Mouse (Mus musculus) granulocyte monocyte progenitor cell, adult 5-6 weeks (primary cell): Measurements from ENCODE around the gene Cbarp. TPM values are rescaled to one million over a fixed set of nuclear protein-coding genes. Genes with fewer than 3 reads are reported as not detected.

Experiments used
- ATAC-seq: replicated peaks from 2 replicates; pipeline ENCODE4 v1.8.0; 2016; ENCODE audit warnings: mild to moderate bottlenecking, moderate TSS enrichment, inconsistent platforms; ENCODE audit not compliant: poor library complexity, severe bottlenecking
- total RNA-seq, 2 experiments: library from RNA; stranded (forward) in 1 of 2; stranded (reverse) in 1 of 2; fragments of 200-712, 200-1000 nt in 1 of 2; fragments of >200 nt in 1 of 2; fragmentation: Nextera tagmentation in 1 of 2; gene quantifications; 2 replicates each; pipeline ENCODE4 v1.2.3; 2014 to 2017

Gene Cbarp
- total RNA-seq, 2 experiments from 2014 or later: 0.36 to 5.3 TPM

DNA sequence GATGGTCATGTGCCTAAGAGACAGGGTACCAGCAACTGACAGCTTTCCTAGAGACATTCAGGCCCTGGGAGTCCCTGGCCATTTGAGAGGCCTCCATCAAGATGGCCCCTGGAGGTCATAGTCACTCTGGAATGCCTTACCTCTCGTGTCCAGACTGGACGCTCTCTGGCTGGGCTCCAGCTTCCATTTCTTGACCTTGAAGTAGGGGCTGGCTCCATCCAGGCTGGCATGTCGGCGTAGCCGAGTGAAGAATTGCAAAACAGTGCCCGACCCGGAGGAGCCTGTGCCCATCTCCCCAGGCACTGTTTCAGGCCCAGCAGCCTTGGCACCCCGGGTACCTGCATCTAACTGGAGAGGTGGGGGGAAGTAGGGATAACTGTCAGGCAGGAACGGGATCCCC, 6.2 kb downstream of the Cbarp start:
- ATAC-seq: no peak

DNA sequence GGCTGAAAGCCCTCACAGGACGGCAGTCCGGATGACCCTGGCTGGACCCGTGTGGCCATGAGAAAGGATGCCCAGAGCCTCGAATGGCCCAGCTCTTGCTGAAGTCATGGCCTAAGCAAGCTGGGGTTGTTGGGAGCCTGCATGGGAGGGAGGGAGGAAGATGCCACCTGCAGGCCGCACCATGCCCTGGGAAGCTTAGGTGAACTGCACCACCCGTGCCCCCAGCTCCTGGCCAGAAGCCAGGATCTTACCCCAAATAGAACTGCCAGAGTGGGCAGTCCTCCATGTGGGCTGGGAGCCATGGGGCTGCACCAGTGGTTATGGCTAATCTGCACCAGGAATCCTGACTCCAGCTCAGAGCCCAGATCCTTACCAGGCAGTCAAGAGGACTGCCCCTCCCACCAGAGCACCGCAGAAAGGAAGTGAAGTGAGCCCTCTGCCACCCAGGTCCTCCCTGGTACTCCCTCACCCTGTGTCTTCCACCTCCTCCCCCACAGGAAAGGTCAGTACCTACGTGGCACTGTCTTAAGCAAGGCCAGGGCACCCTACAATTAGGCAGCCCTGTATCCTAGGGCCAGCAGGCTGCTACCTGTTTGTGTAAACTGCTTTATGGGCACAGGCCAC, 7.3 kb downstream of the Cbarp start:
- ATAC-seq: peak; percentile 20; the same call in 1 of the 2 replicates

DNA sequence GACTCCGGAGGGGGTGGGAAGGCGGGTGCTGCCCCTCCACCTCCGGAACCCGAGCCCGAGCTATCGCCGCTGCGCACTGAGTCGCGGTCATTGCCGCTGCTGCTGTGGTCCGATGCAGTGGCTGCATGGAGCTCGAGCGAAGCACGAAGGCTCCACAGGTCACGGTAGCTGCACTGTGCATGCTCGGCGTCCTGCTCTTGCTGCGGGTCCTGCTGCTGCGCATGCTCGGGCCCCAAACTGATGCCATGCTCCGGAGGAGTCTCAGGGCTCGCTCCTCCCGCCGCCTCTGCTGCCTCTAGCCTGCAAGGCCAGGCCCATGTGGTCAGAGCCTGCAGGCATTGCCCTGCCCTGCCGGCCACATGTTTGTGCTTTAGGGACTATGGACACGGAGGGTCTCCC, 8.7 kb downstream of the Cbarp start:
- ATAC-seq: no peak

DNA sequence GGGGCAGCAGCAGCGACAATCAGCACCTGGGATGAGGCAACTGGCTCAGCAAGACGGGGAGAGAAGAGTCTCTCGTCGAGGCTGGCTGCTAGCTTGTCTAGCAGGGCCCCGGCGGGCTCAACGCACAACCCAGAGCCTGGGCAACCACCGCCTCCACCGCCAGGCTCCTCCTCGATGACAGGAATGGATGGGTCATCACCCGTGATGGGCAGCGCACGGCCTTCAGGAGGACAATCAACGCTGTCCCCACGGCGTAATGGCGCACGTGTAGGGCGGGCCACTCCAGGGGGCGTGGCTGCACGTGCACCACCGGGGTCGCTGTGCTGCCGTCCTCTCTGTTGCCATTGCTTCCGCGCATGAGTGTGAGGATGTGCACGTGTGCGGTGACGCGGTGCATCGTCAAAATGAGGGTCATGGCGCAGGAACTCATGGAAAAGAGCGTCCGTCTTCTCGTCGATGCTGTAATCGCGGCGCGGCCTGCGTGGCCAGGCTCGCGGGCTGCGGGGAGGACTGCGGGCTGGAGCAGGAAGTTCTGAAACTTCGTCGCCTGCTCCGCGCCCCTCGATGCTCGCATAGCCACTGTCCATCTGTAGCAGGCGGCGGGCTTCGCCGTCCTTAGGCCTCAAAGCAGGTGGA, 9.2 kb downstream of the Cbarp start:
- ATAC-seq: peak; percentile 45

DNA sequence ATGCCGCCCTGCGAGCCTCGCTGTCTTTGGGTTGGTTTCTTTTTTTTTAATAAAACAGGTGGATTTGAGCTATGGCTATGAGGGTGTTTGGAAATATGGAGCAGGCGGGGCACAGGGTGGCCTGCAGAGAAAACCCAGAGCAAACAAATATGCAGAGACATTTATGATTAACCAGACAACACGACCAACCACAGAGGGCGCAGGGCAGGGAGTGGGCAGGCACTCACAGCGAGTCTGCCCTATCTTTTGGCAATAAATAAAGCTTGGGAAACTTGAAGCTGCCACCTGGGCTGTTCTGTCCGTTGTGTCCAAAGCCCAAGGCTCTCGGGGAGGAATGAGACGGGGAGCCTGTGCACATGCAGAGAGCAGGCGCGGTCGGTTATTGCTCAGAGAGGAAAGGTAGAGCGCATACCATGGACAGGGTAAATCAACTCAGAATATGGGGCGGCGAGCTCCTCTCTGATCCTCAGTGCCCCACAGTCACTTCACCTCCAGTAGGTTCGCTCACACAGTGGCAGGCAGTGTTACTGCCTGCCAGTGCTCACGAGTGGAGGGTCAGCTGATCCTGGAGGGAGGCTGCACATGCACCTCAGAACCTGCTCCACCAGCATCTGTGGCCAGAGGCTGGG, 10.1 kb downstream of the Cbarp start:
- ATAC-seq: no peak

DNA sequence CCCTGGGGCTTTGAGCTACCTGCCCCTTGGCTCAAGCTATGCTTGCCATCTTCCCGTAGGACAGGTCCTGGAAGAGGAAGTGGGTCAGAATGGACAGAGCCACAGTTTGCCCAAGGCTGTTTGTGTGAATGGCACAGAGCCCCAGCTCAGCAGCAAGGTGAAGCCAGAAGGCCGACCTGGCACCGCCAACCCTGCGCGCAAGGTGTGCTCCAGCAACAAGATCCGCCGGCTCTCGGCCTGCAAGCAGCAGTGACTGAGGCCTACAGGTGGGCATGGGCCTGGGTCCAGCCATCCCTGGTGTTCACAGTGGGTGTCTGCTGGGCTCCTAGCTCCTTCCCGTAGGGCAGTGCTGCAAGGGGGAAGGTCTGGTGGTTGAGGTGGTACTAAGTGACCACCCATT, 10.8 kb downstream of the Cbarp start:
- no peak for ATAC-seq

DNA sequence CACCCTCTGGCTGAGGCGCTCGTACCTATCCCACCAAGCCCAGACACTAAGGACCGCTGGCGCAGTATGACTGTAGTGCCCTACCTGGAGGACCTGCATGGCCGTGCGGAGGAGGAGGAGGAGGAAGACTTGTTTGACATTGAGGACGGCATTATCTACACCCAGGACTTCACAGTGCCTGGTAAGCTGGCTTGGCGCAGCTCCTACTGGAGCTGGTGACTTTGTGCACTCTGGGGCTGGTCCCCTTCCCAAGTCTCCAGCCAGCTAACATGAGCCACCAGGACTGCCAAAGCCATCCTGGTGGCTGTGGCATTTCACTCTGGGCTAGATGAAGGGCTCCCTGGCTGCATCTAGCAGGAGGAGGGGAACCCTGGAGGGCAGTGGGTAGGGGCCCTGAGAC, 12.7 kb downstream of the Cbarp start:
- ATAC-seq: no peak

DNA sequence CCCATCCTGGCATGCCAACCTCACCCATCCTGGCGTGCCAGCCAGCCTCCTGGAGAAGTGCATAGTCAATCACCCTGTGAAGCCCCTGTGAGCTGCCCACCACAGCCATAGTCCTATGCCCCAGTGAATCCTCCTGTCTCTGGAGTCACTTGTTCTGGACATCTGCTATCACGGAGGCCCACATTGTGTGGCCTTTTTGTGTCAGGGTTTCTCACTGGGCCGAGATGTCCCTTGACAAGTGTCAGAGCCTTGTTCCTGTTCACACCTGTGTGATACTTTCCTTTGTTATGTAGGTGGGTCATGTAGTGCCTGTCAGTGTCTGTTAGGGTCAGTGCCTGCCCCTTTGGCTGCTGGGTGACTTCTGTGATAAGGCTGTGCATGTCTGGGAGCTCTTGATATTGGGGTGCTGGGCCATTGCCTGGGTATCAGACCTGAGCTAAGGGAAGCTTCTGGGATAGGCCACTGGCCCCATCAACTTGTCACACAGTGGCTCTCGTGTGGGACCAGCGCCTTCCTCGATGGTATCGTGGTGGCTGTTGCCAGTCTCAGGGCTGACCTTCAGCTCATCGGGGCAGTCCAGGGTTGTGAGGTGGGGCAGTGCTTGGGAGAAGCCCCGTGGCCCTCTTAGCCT, 16.6 kb downstream of the Cbarp start:
- ATAC-seq: no peak

DNA sequence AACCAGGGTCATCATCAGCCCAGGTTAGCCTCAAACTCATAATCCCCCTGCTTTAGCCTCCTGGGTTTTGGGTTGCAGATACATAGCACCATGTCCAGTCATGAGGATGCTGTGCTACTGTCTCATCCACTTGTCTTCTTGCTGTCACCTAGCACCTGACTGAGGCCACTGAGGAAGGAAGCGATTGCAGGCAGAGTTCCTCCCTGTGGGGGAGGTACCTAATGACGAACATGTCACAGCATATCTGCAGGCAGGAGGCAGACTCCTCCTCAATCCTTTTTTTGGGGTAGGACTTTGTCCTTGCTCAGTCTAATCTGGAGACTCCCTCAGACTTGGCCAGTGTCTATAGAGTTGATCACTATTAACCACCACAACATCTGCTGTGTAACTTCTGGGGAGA, 19.0 kb downstream of the Cbarp start:
- peak; percentile 35 for ATAC-seq

DNA sequence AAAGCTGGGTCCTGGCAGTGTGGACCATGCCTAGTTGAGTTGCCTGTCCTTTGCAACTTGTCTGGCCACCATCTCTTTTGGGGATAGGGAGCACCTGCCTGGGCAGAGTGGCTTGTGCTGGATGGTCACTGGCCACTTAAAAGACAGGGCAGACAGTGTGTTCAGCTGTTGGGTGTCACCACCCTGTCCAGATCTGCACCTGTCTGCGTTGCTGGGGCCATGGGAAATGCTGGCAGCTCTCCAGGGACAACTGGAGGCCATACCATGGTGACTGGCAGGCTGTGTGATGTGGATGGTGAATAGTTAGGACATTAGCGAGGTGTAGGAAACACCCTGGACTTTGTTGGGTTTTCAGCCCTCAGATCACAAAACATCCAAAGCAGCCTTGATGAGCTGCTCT, 20.5 kb downstream of the Cbarp start:
- no peak for ATAC-seq

DNA sequence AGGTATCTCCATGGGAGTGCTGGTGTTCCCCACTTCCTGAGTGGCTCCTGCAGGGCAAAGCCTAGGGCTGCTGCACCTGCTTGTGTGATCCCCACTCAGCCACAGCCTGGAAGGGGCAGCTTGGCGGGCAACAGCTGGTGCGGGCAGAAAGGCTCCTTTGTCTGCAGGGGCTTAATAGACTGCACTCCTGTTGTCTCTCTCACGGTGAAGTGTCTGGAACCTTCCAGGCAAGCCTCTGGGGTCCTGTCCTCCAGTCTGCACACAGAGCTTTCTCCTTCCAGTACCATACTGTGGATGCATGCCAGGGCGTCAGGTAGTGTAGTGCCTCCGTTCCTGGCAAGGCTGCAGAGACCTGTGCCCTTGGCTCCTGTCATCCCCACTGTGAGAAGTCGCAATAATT, 22.1 kb downstream of the Cbarp start:
- ATAC-seq: no peak

DNA sequence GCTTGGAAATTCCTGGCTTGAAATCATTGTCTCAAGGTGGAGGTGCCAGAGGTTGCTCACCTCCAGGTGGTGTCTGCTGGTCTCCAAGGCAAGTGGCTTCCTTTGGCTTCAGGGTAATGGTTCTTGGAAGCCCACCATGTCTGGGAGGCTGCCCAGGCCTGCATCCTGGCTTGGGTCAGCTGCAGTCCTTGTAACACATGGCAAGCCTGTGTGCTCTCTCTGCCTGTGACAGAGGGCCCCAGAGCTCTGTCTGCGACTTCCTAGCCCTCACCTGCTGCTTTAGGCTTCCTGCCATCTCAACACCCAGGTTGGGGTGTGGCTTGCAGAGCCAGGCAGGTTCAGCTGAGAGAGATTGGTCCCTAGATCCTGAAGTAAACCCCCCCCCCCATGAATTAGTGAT, 22.9 kb downstream of the Cbarp start:
- ATAC-seq: no peak

DNA sequence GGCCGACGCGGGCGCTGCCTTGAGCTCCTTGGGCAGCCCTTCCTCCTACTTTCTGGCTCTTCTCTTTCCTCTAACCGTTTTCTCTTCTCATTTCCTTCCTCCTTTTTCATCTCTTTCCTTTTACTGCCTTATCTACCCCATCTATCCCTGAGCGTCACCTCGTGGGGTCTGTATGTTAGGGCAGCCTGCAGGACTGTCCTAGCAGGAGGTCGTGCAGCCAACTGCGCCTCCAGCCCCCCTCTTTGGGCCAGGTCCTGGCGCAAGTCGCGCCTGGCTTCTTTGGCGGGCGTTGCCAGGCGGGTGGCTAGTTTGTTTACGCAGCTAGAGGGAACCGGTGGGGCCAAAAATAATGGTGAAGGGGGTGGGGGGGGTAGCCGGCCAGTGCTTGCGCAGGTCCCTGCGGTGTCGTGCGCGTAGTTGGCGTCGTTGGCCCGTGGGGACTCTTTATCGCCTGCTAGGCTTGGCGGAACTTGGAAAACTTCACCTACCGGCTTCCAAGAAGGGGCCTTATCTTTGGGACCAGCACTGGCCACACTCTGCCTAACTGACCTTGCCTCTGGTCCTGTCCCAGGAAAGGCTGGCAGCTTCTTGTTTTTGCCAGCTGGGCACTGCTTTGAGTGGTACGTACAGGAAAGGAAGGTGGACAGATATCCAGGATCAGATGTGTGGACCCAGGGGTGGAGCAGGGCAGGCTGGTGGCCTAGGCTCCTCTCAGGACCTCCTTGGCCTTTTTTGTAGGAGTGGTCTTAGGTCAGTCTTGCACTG, 23.5 kb downstream of the Cbarp start:
- peak; percentile 15; the same call in 1 of the 2 replicates for ATAC-seq

DNA sequence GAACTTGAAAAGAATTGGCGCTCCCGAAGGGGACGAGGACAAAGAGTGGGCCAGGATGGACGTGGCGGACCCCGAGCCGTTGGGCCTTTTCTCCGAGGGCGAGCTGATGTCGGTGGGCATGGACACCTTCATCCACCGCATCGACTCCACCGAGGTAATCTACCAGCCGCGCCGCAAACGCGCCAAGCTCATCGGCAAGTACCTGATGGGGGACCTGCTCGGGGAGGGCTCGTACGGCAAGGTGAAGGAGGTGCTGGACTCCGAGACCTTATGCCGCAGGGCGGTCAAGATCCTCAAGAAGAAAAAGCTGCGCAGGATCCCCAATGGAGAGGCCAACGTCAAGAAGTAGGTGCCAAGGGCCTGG, 24.1 kb downstream of the Cbarp start:
- no peak for ATAC-seq

DNA sequence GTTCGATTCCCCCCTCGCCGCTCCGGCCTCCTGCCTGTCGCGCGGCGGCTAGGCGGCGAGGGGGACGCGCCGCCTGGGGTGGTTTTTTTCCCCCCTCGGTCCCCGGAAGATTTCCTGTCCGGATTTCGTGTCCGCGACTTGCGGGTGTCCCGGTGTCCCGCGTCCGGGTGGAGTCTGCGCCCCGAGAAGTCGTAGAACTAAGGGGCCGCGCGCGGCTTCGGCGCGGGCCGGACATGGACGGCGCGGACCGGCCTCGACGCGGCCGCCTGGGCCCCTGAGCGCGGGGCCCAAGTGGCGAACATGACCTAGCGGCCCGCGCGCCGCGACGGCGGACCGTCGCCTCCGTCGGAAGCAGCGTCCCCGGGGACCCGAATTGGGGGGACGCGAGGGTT, 24.7 kb downstream of the Cbarp start:
- ATAC-seq: no peak

DNA sequence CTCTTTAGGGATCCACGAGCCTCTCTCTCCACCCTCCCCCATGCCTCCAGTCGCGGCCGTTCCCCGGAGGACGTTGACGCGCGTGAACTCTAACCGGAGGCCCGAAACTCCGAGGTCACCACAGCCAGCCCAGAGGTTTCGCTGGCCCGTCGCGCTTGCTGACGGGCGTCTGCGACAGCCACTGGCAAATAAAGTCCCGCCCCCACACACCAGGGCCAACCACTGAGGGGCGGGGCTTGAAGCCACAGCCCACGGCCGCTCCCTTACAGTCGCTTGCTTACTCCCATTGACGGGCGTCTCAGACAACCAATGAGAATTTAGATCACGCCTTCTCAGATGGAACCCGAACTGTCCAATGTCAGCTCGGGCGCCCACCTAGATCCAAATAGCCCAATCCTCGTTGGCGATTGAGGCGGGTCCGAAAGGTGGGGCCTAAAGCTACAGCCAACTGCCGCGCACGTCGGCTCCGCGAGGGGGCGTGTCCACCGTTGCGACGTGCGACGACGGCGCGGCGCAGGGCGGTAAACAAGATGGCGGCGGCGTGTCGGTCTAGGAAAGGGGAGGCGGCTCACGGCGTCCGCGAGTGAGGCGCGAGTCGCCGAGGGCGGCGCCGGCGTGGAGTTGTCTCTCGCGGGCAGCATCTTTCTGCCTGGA, 25.2 kb downstream of the Cbarp start, which contains the start of gene Stk11:
Stk11 (plus strand) TSS at position 514 of the 654 bp plus-strand sequence.
- peak; percentile 83 for ATAC-seq

DNA sequence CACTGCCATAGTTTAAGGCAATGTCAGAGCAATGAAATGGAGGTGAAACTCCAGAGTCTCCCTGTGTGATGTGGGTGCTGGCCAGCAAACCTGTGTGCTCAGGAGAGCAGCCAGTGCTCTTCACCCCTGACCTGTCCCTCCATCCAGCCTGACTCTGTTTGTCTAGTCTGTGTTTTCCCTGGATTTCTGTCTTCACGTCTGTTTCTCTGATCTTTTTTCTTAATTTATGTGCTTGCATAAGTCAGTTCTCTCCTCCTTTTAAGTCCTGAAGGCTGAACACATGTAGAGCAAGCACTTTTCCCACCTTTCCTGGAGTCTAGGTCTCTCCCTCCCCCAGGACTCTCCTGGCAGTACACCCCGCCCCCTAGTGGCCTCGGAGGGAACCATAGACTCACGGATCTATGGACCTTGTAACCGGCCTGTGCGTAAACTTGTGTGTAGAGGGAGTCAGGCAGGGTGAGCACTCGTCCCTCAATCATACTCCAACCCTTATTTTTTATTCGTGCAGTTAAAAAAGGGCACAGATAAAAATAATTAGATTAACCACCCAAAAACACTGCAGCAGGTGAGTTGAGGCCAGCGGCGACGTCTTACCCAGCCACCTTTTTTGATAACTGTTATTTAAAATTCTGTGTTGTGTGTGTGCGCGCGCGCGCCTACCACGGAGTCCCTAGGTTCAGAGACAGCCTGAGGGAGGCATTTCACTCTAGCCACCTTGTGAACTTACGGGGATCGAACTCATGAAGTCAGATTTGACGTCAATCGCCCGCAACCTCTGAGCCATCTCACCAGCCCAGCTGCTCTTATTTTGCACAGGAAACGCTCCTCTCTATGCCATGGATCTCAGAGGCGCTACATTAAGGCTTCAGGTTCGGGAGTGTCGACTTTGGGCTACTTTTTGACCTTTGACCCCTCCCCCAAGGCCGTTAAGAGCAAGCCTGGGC, 26.0 kb downstream of the Cbarp start:
- peak; percentile 51 for ATAC-seq

DNA sequence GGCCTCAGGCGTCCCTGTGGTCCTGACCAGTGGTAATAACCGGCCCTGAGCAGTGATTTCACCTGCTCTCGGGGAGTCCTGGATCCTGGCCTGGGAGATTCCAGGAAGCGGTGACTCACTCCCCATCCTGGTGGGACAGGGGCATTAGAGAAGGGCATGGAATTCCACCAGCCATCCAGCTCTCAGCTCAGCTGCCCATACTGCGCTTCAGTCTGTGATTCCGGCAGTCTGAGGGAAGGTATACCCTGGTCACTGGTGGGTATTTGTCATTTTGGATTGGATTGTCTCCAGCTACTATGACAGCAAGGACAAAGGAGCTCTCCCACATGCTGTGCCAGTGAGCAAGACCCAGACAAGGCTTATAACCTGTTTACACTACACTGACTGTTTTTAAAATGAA, 33.0 kb downstream of the Cbarp start:
- no peak for ATAC-seq

DNA sequence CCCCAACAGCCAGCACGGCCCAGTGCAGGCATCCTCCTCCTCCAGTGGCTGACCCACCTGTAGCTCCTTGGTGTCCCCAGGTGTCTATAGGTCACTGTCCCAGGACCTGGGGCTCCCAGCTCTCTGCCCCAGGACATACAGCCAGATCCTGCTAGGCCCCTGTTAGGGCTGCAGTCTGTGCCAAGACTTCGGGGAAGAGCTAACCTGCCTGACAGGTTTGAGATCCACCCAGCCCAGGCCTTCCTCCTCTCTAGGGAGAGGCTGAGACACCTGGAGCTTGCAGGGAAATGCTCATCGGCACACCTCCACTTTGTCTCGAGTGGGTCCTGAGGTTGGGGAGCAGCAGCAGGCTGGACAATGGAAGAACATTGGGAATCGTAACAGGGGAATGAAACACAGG, 34.7 kb downstream of the Cbarp start:
- ATAC-seq: no peak
